Mouse (Mus musculus): ENCODE data around the gene Thpo. TPM values are rescaled to one million over a fixed set of nuclear protein-coding genes. Genes with fewer than 3 reads are reported as not detected.
A peak's percentile ranks its signal among the peaks of the same experiment; 100 is the strongest.

Gene Thpo
- polyA plus RNA-seq, 1 experiment from 2014 or later, result 1.2 TPM

GRCm38 (mm10) chr16:20756052-20756451 is 21.7 kb upstream of the Thpo start:
- Histone ChIP-seq H3K9ac (ENCODE audit: low read length) (no peak overlapping the region), H3K4me1 (replicated peaks; ENCODE audit: control insufficient read depth, insufficient read depth, low read length) (no peaks in the 10 kb centered on the region), H3K9me3 (ENCODE audit: control insufficient read depth, low read length) (no peaks in the 10 kb centered on the region), H3K4me2 (ENCODE audit: low read length) (no peak overlapping the region), H3K27ac (ENCODE audit: low read depth) (no peak overlapping the region), H3K27me3 (replicated peaks; ENCODE audit: control insufficient read depth, insufficient read depth, low read length) (no peaks in the 10 kb centered on the region), H3K36me3 (ENCODE audit: control insufficient read depth, insufficient read depth, low read length) (no peaks in the 10 kb centered on the region), H3K4me3 (ENCODE audit: low read depth, low read length) (no peak overlapping the region)
- no peak for ATAC-seq (replicated peaks; ENCODE audit: low FRiP score, low TSS enrichment, low read depth)
- DNase-seq (ENCODE audit: low spot score), result no peak
- WGBS, result 89% methylated on average over 5 of the region's 5 CpGs

DNA sequence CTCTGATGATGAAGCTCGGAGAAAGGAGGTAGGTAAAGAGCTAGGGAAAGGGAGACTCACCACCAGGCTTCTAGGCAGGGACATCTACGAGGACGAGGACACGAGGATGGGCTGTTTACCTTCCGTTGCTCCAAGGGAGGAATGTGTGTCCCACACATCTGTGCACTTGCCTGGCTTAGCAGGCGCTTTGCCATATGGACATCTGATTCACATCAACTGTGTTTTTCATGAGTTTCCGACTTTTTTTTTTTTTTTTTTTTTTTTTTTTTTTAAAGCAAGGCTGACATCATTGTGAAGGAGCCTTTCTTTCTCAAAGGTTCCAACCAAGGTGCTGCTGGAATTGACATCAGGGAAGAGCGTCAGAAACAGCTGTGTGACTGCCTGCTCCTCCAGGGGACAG is 16.2 kb upstream of the Thpo start:
- no peak for ATAC-seq (replicated peaks; ENCODE audit: low FRiP score, low TSS enrichment, low read depth)
- Histone ChIP-seq H3K36me3 (ENCODE audit: control insufficient read depth, insufficient read depth, low read length) (no peaks in the 10 kb centered on the region), H3K9ac (ENCODE audit: low read length) (no peak overlapping the region), H3K9me3 (ENCODE audit: control insufficient read depth, low read length) (no peaks in the 10 kb centered on the region), H3K4me3 (ENCODE audit: low read depth, low read length) (no peak overlapping the region), H3K27me3 (replicated peaks; ENCODE audit: control insufficient read depth, insufficient read depth, low read length) (no peaks in the 10 kb centered on the region), H3K4me1 (replicated peaks; ENCODE audit: control insufficient read depth, insufficient read depth, low read length) (no peaks in the 10 kb centered on the region), H3K4me2 (ENCODE audit: low read length) (no peak overlapping the region), H3K27ac (ENCODE audit: low read depth) (no peak overlapping the region)
- 35% methylated on average over 8 of the region's 8 CpGs for WGBS
- no peak for DNase-seq (ENCODE audit: low spot score)

DNA sequence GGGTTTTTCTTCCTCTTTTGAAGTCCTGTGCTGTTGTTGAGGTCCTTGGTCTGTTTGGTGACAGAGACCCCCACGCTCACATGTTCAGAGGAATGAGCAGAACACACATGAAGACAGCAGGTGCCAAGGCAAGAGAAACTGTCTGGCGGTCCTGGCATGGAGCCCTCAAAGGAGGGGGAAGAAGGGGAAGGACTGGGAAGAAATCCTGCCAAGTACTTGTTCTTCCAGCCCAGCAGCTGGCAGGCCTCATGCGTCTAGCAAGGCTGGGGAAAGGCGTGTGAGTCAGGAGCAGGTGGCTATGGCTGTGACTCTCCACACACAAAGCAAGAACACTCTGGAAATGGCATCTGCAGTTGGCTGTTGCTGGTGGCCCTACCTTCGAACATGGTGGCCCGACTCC is 12.3 kb upstream of the Thpo start:
- H3K27me3 ChIP-seq (replicated peaks; ENCODE audit: control insufficient read depth, insufficient read depth, low read length), result no peaks in the 10 kb centered on the region
- H3K4me2 ChIP-seq (ENCODE audit: low read length), result no peak overlapping the region
- peak; percentile 62 for DNase-seq (ENCODE audit: low spot score)
- H3K4me1 ChIP-seq (replicated peaks; ENCODE audit: control insufficient read depth, insufficient read depth, low read length), result no peaks in the 10 kb centered on the region
- no peak for ATAC-seq (replicated peaks; ENCODE audit: low FRiP score, low TSS enrichment, low read depth)
- no peaks in the 10 kb centered on the region for H3K36me3 ChIP-seq (ENCODE audit: control insufficient read depth, insufficient read depth, low read length)
- WGBS, result 56% methylated on average over 6 of the region's 6 CpGs
- H3K9ac ChIP-seq (ENCODE audit: low read length), result no peak overlapping the region
- H3K4me3 ChIP-seq (ENCODE audit: low read depth, low read length), result no peak overlapping the region
- no peaks in the 10 kb centered on the region for H3K9me3 ChIP-seq (ENCODE audit: control insufficient read depth, low read length)
- H3K27ac ChIP-seq (ENCODE audit: low read depth), result no peak overlapping the region

DNA sequence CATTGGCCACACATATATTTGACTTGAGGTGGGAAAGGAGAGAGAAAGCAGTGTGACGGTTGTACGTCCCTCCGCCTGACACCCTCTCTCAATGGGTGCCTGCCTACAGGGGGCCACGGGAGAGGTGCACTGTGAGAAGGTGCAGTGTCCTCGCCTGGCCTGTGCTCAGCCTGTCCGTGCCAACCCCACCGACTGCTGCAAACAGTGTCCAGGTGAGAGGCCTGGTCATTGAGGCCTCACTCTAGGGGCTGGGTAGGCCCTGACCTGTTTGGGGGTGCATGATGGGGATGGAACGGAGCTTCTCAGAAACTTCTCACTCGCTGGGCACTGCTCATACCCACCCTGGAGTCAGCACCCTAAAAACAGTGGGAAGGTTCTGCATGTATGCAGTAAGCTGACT is 5.5 kb upstream of the Thpo start:
- H3K27ac ChIP-seq (ENCODE audit: low read depth), result no peak overlapping the region
- H3K9me3 ChIP-seq (ENCODE audit: control insufficient read depth, low read length), result no peaks in the 10 kb centered on the region
- 92% methylated on average over 9 of the region's 9 CpGs for WGBS
- H3K4me1 ChIP-seq (replicated peaks; ENCODE audit: control insufficient read depth, insufficient read depth, low read length), result no peaks in the 10 kb centered on the region
- H3K4me2 ChIP-seq (ENCODE audit: low read length), result no peak overlapping the region
- ATAC-seq (replicated peaks; ENCODE audit: low FRiP score, low TSS enrichment, low read depth) (no peak), DNase-seq (ENCODE audit: low spot score) (no peak)
- peaks cover 11% of the 10 kb centered on the region for H3K27me3 ChIP-seq (replicated peaks; ENCODE audit: control insufficient read depth, insufficient read depth, low read length)
- H3K9ac ChIP-seq (ENCODE audit: low read length), result no peak overlapping the region
- no peaks in the 10 kb centered on the region for H3K36me3 ChIP-seq (ENCODE audit: control insufficient read depth, insufficient read depth, low read length)
- H3K4me3 ChIP-seq (ENCODE audit: low read depth, low read length), result no peak overlapping the region

GRCm38 (mm10) chr16:20736823-20737222 is 2.5 kb upstream of the Thpo start:
- DNase-seq (ENCODE audit: low spot score), result no peak
- no peak for ATAC-seq (replicated peaks; ENCODE audit: low FRiP score, low TSS enrichment, low read depth)
- 88% methylated on average over 5 of the region's 5 CpGs for WGBS

GRCm38 (mm10) chr16:20736168-20736567 is 1.9 kb upstream of the Thpo start:
- 90% methylated on average over 7 of the region's 7 CpGs for WGBS

More at GRCm38 (mm10) chr16:20736823-20737222, 2.5 kb upstream of the Thpo start:
- H3K9ac ChIP-seq (ENCODE audit: low read length), result no peak overlapping the region
- H3K9me3 ChIP-seq (ENCODE audit: control insufficient read depth, low read length), result no peaks in the 10 kb centered on the region
- H3K4me2 ChIP-seq (ENCODE audit: low read length), result no peak overlapping the region
- H3K4me3 ChIP-seq (ENCODE audit: low read depth, low read length), result no peak overlapping the region
- no peak overlapping the region for H3K27ac ChIP-seq (ENCODE audit: low read depth)
- H3K27me3 ChIP-seq (replicated peaks; ENCODE audit: control insufficient read depth, insufficient read depth, low read length), result peaks cover 22% of the 10 kb centered on the region
- H3K36me3 ChIP-seq (ENCODE audit: control insufficient read depth, insufficient read depth, low read length), result no peaks in the 10 kb centered on the region
- H3K4me1 ChIP-seq (replicated peaks; ENCODE audit: control insufficient read depth, insufficient read depth, low read length), result peaks cover 14% of the 10 kb centered on the region

DNA sequence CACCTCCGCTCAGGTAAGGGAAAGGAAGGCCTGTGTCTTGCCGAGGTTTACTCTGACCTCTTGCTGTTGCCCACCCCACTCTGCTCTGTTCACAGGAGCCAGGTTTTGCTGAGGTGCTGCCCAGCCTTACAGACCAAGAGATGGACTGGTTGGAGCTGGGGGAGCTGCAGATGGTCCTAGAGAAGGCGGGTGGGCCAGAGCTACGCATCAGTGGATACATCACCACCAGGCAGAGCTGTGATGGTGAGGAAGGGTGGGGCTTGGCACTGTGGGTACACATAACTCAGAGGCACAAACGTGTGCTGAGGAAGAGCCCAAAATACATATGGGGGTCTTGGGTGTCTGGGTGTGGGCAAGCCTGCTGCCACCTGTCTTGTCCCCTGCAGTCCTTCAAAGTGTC is 1.3 kb upstream of the Thpo start:
- Histone ChIP-seq H3K4me2 (ENCODE audit: low read length) (no peak overlapping the region), H3K4me3 (ENCODE audit: low read depth, low read length) (no peak overlapping the region), H3K27ac (ENCODE audit: low read depth) (no peak overlapping the region), H3K27me3 (replicated peaks; ENCODE audit: control insufficient read depth, insufficient read depth, low read length) (peaks cover 22% of the 10 kb centered on the region), H3K4me1 (replicated peaks; ENCODE audit: control insufficient read depth, insufficient read depth, low read length) (peaks cover 14% of the 10 kb centered on the region), H3K36me3 (ENCODE audit: control insufficient read depth, insufficient read depth, low read length) (no peaks in the 10 kb centered on the region), H3K9me3 (ENCODE audit: control insufficient read depth, low read length) (no peaks in the 10 kb centered on the region), H3K9ac (ENCODE audit: low read length) (no peak overlapping the region)
- 78% methylated on average over 5 of the region's 5 CpGs for WGBS
- ATAC-seq (replicated peaks; ENCODE audit: low FRiP score, low TSS enrichment, low read depth) (no peak), DNase-seq (ENCODE audit: low spot score) (no peak)

More at GRCm38 (mm10) chr16:20736168-20736567, 1.9 kb upstream of the Thpo start:
- no peaks in the 10 kb centered on the region for H3K36me3 ChIP-seq (ENCODE audit: control insufficient read depth, insufficient read depth, low read length)
- no peak overlapping the region for H3K9ac ChIP-seq (ENCODE audit: low read length)
- peaks cover 22% of the 10 kb centered on the region for H3K27me3 ChIP-seq (replicated peaks; ENCODE audit: control insufficient read depth, insufficient read depth, low read length)
- no peaks in the 10 kb centered on the region for H3K9me3 ChIP-seq (ENCODE audit: control insufficient read depth, low read length)
- DNase-seq (ENCODE audit: low spot score), result no peak
- H3K4me3 ChIP-seq (ENCODE audit: low read depth, low read length), result no peak overlapping the region
- ATAC-seq (replicated peaks; ENCODE audit: low FRiP score, low TSS enrichment, low read depth), result no peak
- H3K27ac ChIP-seq (ENCODE audit: low read depth), result no peak overlapping the region
- H3K4me1 ChIP-seq (replicated peaks; ENCODE audit: control insufficient read depth, insufficient read depth, low read length), result peaks cover 14% of the 10 kb centered on the region
- no peak overlapping the region for H3K4me2 ChIP-seq (ENCODE audit: low read length)

GRCm38 (mm10) chr16:20732925-20733730 is 1.2 kb downstream of the Thpo start, which contains the start of gene Chrd:
TSS of gene Chrd (plus strand) at chr16:20733127.
- ATAC-seq (replicated peaks; ENCODE audit: low FRiP score, low TSS enrichment, low read depth) (peak; percentile 84), DNase-seq (ENCODE audit: low spot score) (peak; percentile 88)
- no peaks in the 10 kb centered on the region for H3K9me3 ChIP-seq (ENCODE audit: control insufficient read depth, low read length)
- WGBS, result 1% methylated on average over 51 of the region's 70 CpGs
- H3K27ac ChIP-seq (ENCODE audit: low read depth), result peak within 1 kb of the TSS; percentile 67; the same call in 1 of the 2 replicates
- H3K4me1 ChIP-seq (replicated peaks; ENCODE audit: control insufficient read depth, insufficient read depth, low read length), result peaks cover 17% of the 10 kb centered on the region
- no peaks in the 10 kb centered on the region for H3K36me3 ChIP-seq (ENCODE audit: control insufficient read depth, insufficient read depth, low read length)
- peak within 1 kb of the TSS; percentile 94 for H3K4me2 ChIP-seq (ENCODE audit: low read length)
- peaks cover 22% of the 10 kb centered on the region for H3K27me3 ChIP-seq (replicated peaks; ENCODE audit: control insufficient read depth, insufficient read depth, low read length)
- peak within 1 kb of the TSS; percentile 65 for H3K4me3 ChIP-seq (ENCODE audit: low read depth, low read length)
- H3K9ac ChIP-seq (ENCODE audit: low read length), result peak within 1 kb of the TSS; percentile 75

Measured in intestine, embryonic 14.5 days (tissue).